Mouse (Mus musculus) forebrain, embryonic 15.5 days (tissue): ENCODE measurements around the gene Meltf. TPM values are rescaled to one million over a fixed set of nuclear protein-coding genes. Genes with fewer than 3 reads are reported as not detected.
A peak's percentile ranks its signal among the peaks of the same experiment; 100 is the strongest.

ENCODE experiments used
- ATAC-seq: fragments of 200-750 bp; cut with Nextera tagmentation; replicated peaks from 2 replicates; pipeline ENCODE4 v1.8.0; 2017; ENCODE audit warnings: mild to moderate bottlenecking, moderate TSS enrichment, moderate library complexity
- H3K27ac ChIP-seq: fragments of 300-500 bp; sonication (generic); replicated peaks from 2 replicates; pipeline ENCODE4 v1.5.1; 2015; ENCODE audit warnings: mild to moderate bottlenecking, inconsistent platforms
- H3K27me3 ChIP-seq: fragments of 300-500 bp; sonication (generic); 2 replicates; pipeline ENCODE4 v1.6.1; 2015; ENCODE audit warnings: inconsistent platforms
- H3K36me3 ChIP-seq: fragments of 300-500 bp; sonication (generic); 2 replicates; pipeline ENCODE4 v1.6.1; 2015; ENCODE audit warnings: mild to moderate bottlenecking, inconsistent platforms
- H3K4me1 ChIP-seq: fragments of 300-500 bp; sonication (generic); 2 replicates; pipeline ENCODE4 v1.6.1; 2015; ENCODE audit warnings: inconsistent platforms
- H3K4me2 ChIP-seq: fragments of 300-500 bp; sonication (generic); replicated peaks from 2 replicates; pipeline ENCODE4 v1.6.1; 2015; ENCODE audit warnings: mild to moderate bottlenecking, inconsistent platforms
- H3K4me3 ChIP-seq: fragments of 300-500 bp; sonication (generic); 2 replicates; pipeline ENCODE4 v1.5.1; 2015; ENCODE audit warnings: mild to moderate bottlenecking, inconsistent platforms
- H3K9ac ChIP-seq: fragments of 300-500 bp; sonication (generic); replicated peaks from 2 replicates; pipeline ENCODE4 v1.6.1; 2015; ENCODE audit warnings: mild to moderate bottlenecking, inconsistent platforms
- H3K9me3 ChIP-seq: fragments of 300-500 bp; sonication (generic); 2 replicates; pipeline ENCODE4 v1.6.1; 2016; ENCODE audit warnings: inconsistent platforms
- WGBS: fragments of 180-500 bp; shearing (Covaris S2); methylation state at CpG from one replicate; pipeline ENCODE4 v1.1.7; 2015; ENCODE audit warnings: mixed read lengths; 5-methylcytosine and 5-hydroxymethylcytosine counted together
- polyA plus RNA-seq: library from polyadenylated mRNA; unstranded; fragments of >200 nt; fragmentation: Nextera tagmentation; extraction: Ambion mirVana; gene quantifications from 2 replicates; pipeline ENCODE4 v1.2.1, GENCODE M21; 2015

The Meltf gene
- polyA plus RNA-seq, 1 experiment from 2014 or later: 0.13 TPM

DNA sequence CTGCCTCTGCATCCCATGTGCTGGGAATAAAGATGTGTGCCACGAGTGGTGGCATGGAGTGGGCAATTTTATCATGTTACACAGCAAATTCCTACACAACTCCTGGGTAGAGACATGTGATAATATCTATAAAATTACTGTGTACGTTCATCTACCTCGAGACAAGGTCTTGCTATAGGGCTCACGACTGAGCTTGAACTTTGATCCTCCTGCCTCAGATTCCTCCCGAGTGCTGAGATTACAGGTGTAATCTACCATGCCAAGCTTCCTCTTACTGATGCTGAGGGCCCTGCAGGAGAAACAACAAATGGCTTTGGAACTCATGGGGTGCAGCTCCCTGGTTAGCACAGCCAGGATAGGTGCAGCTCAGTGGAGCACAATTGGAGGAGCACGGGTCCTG, 45.8 kb downstream of the Meltf start:
- no peak overlapping the region for H3K9ac ChIP-seq
- WGBS: 88% methylated on average over 6 of the region's 6 CpGs
- no peak overlapping the region for H3K4me2 ChIP-seq
- no peaks in the 10 kb centered on the region for H3K36me3 ChIP-seq
- no peak for ATAC-seq
- H3K9me3 ChIP-seq: no peaks in the 10 kb centered on the region
- H3K4me3 ChIP-seq: no peak overlapping the region
- no peaks in the 10 kb centered on the region for H3K4me1 ChIP-seq
- H3K27ac ChIP-seq: no peak overlapping the region
- no peaks in the 10 kb centered on the region for H3K27me3 ChIP-seq

DNA sequence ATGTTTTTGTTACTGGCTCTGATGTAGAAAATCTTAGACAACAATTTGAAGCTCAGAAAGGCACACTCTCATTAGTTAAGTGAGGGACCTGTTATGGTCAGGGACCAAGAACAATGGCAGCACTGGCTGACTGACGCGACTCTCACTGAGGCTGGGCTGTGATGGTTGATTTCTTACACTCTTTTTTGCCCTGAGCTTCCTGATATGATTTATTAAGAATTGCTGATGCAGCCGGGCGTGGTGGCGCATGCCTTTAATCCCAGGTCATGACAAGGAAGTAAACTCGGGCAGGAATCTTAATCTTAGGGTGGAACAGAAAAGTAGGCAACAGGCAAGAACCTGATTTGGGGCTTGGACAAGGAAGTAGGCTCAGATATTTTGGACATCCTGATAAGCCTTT, 47.5 kb downstream of the Meltf start:
- no peak overlapping the region for H3K27ac ChIP-seq
- no peaks in the 10 kb centered on the region for H3K36me3 ChIP-seq
- H3K4me2 ChIP-seq: no peak overlapping the region
- H3K9me3 ChIP-seq: no peaks in the 10 kb centered on the region
- no peaks in the 10 kb centered on the region for H3K27me3 ChIP-seq
- 82% methylated on average over 6 of the region's 6 CpGs for WGBS
- H3K4me1 ChIP-seq: no peaks in the 10 kb centered on the region
- no peak overlapping the region for H3K4me3 ChIP-seq
- H3K9ac ChIP-seq: no peak overlapping the region
- no peak for ATAC-seq

DNA sequence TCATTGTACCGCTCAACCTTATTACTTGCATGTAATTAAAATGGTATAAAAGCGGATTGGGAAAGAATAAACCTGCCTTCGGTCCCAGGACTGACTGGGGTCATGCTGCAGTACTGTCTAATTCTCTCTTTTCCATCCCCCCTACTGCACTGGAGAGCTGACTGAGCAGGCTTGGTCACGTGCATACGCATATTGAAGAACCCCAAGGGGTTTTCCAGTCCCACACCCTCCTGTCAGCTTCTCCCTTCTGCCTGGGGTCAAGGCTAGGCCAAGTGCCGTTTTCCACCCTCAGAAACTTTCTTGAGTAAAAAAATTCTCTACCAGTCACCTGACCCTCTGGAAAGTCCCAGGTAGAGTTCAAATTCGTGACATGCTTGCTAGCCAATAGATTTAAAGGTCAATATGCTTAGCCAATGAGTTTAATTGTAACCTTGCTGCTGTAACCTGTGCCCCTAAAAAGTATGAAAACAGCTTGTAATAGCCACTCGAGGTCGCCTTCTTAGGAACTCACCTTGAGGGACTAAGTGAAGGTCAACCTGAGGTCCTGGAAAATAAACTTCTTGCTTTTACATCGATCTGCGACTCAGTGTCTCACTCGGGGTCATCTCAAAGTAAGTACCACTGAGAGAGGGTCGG, 48.1 kb downstream of the Meltf start:
- WGBS: 83% methylated on average over 13 of the region's 13 CpGs
- H3K4me1 ChIP-seq: no peaks in the 10 kb centered on the region
- no peak for ATAC-seq

DNA sequence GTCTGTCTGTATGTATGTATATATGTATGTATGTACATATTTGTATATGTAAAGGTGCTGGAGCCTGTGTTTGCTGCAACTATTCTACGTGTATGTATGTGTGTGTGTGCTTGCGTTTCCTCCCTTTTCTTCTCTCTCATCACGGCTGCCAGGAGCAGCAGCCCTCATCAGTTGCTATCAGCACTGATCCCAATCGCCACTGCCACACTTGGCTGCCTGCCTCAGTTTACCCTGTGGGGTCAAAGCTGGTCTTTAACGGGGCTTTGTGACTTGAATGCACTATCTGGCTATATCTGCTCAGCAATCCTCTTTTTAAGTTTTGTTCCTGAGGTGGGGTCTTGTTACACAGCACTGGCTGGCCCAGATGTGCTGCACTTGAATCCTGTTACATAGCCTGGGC, 48.8 kb downstream of the Meltf start:
- Histone ChIP-seq H3K27me3 (no peaks in the 10 kb centered on the region), H3K9me3 (no peaks in the 10 kb centered on the region), H3K36me3 (no peaks in the 10 kb centered on the region), H3K4me2 (no peak overlapping the region), H3K9ac (no peak overlapping the region), H3K4me3 (no peak overlapping the region), H3K27ac (no peak overlapping the region), H3K4me1 (peaks cover 3% of the 10 kb centered on the region)
- 86% methylated on average over 5 of the region's 5 CpGs for WGBS
- ATAC-seq: no peak

More for the DNA sequence above, 48.1 kb downstream of the Meltf start:
- Histone ChIP-seq H3K9me3 (no peaks in the 10 kb centered on the region), H3K36me3 (no peaks in the 10 kb centered on the region), H3K9ac (no peak overlapping the region), H3K27me3 (no peaks in the 10 kb centered on the region), H3K4me2 (no peak overlapping the region), H3K4me3 (no peak overlapping the region), H3K27ac (no peak overlapping the region)

DNA sequence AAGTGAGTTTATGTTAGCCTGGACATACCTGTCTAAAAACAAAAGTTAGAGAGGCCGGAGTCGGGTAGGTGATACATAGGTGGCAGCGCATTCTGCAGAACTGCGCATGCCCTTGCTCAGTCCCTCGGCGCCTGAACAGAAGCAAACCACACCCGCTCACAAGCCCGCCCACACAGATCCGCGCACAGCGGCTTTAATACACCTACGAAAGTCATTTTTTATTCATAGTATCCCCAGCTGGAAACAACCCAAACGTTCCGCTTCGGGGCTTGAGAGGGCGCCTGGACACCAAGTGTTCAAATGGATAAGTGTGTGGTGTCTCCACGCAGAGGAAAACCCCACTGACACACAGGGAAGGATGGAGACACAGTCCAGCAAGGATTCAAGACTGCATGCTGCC, 52.7 kb downstream of the Meltf start:
- no peak overlapping the region for H3K4me2 ChIP-seq
- no peak overlapping the region for H3K9ac ChIP-seq
- H3K4me1 ChIP-seq: peaks cover 32% of the 10 kb centered on the region
- ATAC-seq: no peak
- H3K27ac ChIP-seq: no peak overlapping the region
- 52% methylated on average over 17 of the region's 17 CpGs for whole genome bisulfite sequencing
- no peaks in the 10 kb centered on the region for H3K9me3 ChIP-seq
- H3K4me3 ChIP-seq: no peak overlapping the region
- 0 out of 2 replicates have a peak, but pooled peaks cover 4% of the 10 kb centered on the region for H3K27me3 ChIP-seq
- H3K36me3 ChIP-seq: no peaks in the 10 kb centered on the region

DNA sequence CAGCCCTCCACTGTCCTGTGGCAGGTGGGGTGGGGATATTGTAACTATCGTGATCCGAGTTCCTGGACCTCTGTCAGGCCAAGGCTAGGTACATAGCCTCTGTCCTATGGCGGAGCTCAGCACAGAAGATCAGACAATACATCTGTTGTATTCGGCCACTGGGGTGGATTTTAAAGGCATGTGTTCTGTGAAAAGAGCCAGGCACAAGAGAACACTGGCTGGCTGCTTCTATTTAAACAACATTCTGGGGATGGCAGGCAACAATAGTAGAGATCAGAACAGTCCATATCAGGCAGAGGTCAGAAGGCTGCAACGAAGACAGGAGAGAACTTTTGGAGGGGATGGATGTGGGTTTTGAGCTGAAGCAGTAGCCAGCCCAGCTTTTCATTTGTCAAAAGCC, 53.6 kb downstream of the Meltf start:
- Histone ChIP-seq H3K4me3 (no peak overlapping the region), H3K27ac (peak overlapping the region; percentile 97), H3K4me1 (peaks cover 32% of the 10 kb centered on the region), H3K9ac (no peak overlapping the region), H3K36me3 (no peaks in the 10 kb centered on the region), H3K4me2 (0 out of 2 replicates have a peak overlapping the region, but pooled peaks have one; percentile 94), H3K27me3 (0 out of 2 replicates have a peak, but pooled peaks cover 7% of the 10 kb centered on the region), H3K9me3 (no peaks in the 10 kb centered on the region)
- ATAC-seq: no peak
- WGBS: 22% methylated on average over 5 of the region's 5 CpGs

DNA sequence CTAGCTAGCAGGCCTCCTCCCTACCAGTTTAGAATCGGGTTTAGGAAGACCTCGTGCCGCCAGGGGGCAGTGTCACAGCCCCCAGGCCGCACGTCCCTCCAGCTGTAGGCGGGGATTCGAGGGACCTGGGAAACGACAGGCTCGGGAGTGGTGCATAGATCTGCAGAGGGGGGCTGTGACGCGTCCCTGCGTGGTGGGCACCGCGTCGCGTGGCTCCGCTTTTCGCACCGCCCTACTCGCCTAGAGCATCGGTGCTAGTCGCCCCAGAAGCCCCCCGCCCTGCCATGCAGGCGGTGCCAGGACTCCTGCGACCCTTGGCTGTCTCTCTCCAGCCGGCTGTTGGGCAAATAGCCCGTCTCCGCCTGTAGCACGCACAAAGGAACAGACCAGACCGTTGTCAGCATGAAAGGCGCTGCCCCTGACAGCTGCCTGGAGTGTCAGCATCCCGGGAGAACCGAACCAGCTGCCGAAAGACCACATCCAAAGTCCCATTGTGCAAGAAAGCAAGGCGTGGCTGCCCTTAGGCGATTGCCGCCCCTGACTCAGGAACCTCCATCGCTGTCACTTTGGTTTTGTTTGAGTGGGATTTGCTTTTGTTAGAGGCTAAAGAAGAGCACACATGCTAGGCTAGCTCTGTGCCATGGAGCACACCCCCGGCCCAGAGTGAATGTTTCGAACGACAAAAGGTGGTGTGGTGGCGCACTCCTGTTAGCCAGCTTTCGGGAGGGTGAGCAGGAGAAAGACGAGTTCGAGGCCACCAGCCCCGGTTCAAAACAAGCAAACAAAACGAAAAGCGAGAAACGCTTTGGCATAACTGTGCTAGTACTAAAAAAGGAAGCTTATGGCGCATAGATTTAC, 54.5 kb downstream of the Meltf start:
- peaks cover 32% of the 10 kb centered on the region for H3K4me1 ChIP-seq
- ATAC-seq: peak; percentile 98
- H3K9me3 ChIP-seq: no peaks in the 10 kb centered on the region
- WGBS: 0% methylated on average over 50 of the region's 50 CpGs
- H3K4me3 ChIP-seq: peak overlapping the region; percentile 55
- no peaks in the 10 kb centered on the region for H3K36me3 ChIP-seq
- H3K27me3 ChIP-seq: 0 out of 2 replicates have a peak, but pooled peaks cover 7% of the 10 kb centered on the region
- H3K27ac ChIP-seq: peak overlapping the region; percentile 97
- peak overlapping the region; percentile 69 for H3K9ac ChIP-seq
- peak overlapping the region; percentile 94 for H3K4me2 ChIP-seq

DNA sequence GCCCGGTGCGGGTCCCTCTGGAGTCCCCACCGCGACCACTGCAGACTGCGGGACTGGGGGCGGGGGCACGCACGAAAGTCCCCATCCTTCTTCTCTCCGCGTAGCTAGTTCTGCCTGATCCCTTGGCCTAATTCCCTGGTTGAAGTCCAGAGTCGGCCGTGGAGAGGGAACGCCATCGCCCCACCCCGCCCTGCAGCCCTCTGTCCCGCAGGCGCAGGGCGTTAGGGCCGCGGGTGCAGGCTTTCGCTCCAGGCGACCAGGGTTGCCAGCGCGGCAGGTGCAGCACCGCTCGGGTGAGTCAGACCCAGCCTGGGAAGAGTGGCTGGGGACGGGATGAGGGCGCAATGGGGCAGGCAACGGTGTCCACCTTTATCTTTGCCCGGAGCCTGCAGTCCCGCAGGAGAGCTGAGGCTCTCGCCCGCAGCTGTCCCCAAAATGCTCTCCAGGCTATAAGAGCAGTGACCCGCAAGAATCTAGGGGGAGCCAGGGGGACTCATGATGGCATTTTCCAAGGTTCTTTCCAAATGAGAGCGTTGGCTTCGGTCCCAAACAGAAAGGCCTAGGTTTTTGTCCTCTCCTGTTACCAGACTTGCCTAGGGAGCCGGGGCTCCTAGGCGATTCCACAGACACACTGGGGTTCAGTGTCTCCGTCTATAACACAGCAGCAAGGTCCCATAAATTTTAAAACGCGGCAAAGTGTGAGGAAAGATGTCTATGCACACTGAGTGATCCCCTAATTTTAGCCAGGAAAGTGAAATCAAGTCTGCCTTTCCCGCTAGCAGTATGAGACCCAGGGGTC, 55.3 kb downstream of the Meltf start, which contains the start of gene Pigz:
Gene Pigz, plus strand, starts transcription at position 101 of the 799 bp plus-strand sequence.
- Histone ChIP-seq H3K27ac (peak within 1 kb of the TSS; percentile 97), H3K4me2 (peak within 1 kb of the TSS; percentile 94), H3K4me3 (peak within 1 kb of the TSS; percentile 55), H3K27me3 (0 out of 2 replicates have a peak, but pooled peaks cover 7% of the 10 kb centered on the region), H3K36me3 (no peaks in the 10 kb centered on the region), H3K4me1 (peaks cover 32% of the 10 kb centered on the region), H3K9ac (peak within 1 kb of the TSS; percentile 69), H3K9me3 (no peaks in the 10 kb centered on the region)
- ATAC-seq: 0 out of 2 replicates have a peak, but pooled peaks have one; percentile 7
- WGBS: 3% methylated on average over 42 of the region's 42 CpGs

DNA sequence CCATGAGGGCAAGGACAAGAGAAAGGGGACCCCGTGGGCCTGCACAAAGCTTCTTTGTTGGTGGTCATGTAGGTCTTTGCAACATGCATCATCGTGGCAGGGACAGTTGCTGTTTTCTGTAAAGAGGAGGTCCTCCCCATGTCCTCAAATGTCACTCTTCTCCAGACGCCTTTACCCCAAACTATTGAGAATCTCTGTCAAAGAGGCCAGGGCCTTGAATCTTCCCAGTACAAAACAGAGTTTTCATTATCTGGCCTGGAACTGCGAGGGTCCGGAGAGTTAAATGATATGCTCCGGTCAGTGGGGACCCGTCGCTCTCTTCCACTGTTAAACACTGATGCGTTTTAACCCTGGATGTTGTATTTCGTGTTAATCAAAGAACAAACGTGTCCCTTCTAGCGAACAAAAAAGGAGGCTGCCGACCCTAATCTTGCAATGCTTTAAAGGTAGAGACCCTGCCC, 56.0 kb downstream of the Meltf start:
- 15% methylated on average over 13 of the region's 13 CpGs for WGBS
- H3K9ac ChIP-seq: peak overlapping the region; percentile 69
- H3K27ac ChIP-seq: peak overlapping the region; percentile 97; the same call in 1 of the 2 replicates

DNA sequence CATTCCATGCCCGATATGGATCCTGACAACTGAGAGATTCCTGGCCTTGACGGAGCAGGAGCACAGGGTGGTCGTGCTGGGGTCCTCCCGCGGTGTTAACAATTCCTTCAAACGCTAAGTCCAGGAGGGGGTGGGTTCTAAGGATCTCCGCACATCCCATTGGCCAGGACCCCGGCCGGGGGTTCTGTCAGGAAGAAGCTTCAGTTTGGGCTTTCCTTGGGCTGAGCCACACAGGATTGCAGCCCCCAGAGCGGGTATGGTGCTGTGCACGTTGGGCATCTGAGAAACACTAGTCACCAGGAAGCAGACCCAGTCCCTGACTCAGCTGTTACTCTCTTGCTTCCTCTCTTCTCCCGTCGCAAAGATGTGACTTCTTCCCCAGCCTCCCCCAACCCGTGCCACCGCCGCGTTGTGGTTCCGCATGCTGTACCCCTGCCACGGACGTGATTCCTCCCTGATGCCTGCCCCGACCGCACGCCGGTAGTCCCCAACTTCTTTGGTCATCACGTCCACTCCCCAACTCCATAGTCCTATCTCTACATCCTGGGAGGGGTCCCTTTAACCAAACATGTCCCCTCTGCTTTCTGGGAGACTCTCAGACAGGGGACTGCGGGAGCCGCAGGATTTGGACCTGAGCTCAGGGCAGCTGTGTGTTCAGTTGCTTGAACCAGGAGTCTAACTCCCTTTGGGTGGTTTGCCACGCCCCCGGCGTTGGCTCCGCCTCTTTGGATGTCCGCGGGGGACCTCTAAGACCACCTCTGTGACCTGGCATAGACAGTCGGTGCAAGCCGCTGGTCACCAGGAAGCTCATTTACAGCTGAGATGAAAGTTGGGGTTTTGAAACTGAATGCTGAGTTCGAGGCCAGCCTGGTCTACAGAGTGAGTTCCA, 56.7 kb downstream of the Meltf start:
- H3K9me3 ChIP-seq: no peaks in the 10 kb centered on the region
- 0 out of 2 replicates have a peak, but pooled peaks cover 7% of the 10 kb centered on the region for H3K27me3 ChIP-seq
- peak overlapping the region; percentile 94 for H3K4me2 ChIP-seq
- 4% methylated on average over 36 of the region's 36 CpGs for WGBS
- no peak for ATAC-seq
- H3K4me3 ChIP-seq: peak overlapping the region; percentile 55
- H3K36me3 ChIP-seq: no peaks in the 10 kb centered on the region
- peaks cover 32% of the 10 kb centered on the region for H3K4me1 ChIP-seq
- no peak overlapping the region for H3K27ac ChIP-seq
- peak overlapping the region; percentile 69 for H3K9ac ChIP-seq

More for the DNA sequence above, 56.0 kb downstream of the Meltf start:
- H3K4me3 ChIP-seq: peak overlapping the region; percentile 55
- H3K9me3 ChIP-seq: no peaks in the 10 kb centered on the region
- peaks cover 32% of the 10 kb centered on the region for H3K4me1 ChIP-seq
- ATAC-seq: no peak
- 0 out of 2 replicates have a peak, but pooled peaks cover 7% of the 10 kb centered on the region for H3K27me3 ChIP-seq
- H3K36me3 ChIP-seq: no peaks in the 10 kb centered on the region
- H3K4me2 ChIP-seq: peak overlapping the region; percentile 94

DNA sequence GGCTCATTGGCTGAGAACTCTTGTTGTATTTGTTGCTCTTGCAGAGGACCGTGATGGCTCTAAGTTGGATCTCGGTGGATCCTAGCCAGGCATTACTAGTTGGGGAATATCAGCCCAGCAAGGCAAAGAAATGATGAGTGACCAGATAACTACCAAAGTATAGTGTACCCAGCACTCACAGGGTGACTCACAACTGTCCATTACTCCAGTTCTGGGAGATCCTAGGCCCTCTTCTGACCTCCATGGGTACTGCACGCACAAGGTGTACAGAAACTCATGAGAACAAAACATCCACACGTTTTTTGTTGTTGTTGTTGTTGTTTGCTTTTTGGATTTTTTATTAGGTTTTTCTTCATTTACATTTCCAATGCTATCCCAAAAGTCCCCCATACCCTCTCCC, 58.0 kb downstream of the Meltf start:
- no peak overlapping the region for H3K27ac ChIP-seq

More for the DNA sequence above, 58.0 kb downstream of the Meltf start:
- Histone ChIP-seq H3K9ac (no peak overlapping the region), H3K9me3 (no peaks in the 10 kb centered on the region), H3K4me1 (peaks cover 32% of the 10 kb centered on the region), H3K36me3 (no peaks in the 10 kb centered on the region), H3K4me2 (no peak overlapping the region), H3K4me3 (no peak overlapping the region), H3K27me3 (0 out of 2 replicates have a peak, but pooled peaks cover 7% of the 10 kb centered on the region)
- WGBS: 91% methylated on average over 4 of the region's 4 CpGs
- ATAC-seq: no peak
